Mouse (Mus musculus) gastrocnemius, adult 8-10 months (tissue): ENCODE data around the gene Angptl2. TPM values are rescaled to one million over a fixed set of nuclear protein-coding genes. Genes with fewer than 3 reads are reported as not detected.
A peak's percentile ranks its signal among the peaks of the same experiment; 100 is the strongest.

Source experiments
- DNase-seq, 2 experiments: peaks; one replicate each; pipeline ENCODE4 v3.0.0; 2022; ENCODE audit warnings: low spot score in 2 of 2
- total RNA-seq, 4 experiments: library from RNA; stranded (reverse); gene quantifications; 2 replicates each; pipeline ENCODE4 v1.2.4; 2022

Angptl2 gene
- total RNA-seq, 4 experiments from 2014 or later, result 21.1 to 32.8 (median 26.5) TPM

DNA sequence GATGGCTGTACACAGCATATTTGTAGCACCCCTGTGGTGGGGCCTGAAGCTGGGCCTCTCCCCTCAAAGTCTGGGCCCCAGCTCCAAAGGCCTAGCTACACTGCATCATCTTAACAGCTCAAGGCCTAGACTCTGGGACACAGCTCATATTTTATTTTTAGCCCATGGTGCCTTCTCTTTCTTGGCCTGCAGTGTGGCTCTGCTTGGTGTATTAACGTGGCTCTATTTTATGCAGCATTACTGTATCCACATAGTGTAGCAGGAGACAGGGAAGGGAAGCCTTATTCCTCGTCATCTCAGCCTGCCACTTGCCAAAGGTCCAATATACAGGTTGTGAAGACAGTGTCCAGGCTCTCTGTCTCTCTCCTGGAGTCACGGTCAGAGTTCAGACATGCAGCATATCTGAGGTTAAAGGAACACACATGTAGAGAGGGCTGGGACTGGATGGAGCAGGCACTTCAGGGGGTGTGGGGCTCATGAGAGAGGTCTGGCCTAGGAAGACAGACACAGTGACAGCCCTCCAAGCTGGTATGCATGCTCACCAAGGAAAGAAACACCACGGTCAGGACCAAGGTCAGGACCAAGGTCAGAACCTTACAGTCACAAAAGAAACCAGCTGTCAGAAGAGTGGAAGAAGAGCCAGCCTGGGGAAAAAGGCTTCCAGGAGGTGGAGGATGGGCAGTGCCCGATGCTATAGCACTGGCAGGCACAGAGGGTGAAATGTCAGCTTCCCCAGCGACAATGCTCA lies 52.7 kb downstream of the Angptl2 start:
- DNase-seq, result no peak

DNA sequence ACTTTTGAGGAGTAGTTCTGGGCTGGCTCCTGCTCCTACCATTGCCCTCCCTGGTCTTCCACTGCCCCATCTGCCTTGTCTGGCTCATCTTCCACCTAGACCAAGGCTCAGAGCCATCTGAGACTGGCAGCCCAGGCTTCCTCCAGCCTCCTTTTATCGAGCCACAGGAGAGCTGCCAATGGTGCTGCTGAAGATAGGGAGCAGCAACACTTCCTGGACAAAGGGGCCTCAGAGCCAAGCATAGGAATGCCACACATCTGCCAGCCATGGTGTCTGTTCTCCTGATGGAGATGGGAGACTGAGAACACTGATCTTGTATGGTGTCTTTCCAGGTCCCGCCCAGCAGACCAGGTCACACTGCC lies 53.2 kb downstream of the Angptl2 start:
- DNase-seq, result no peak

DNA sequence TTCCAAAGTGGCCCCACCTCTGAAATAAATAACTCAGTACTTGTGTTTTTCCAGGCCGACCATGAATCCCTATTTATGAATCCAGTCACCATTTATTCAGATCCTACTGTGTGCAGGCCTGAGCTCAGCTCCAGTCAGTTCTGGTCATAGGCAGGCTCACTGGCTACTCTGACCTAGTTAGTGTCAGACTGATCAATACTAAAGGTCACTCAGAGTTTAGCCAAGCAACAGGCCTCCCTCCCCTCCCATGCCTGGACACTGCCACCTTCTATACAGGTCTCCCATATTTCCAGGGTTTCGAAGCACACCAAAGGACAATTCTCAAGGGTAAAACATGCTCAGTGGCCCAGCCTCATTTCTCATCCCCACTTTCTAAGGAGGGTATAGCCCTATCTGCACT lies 54.7 kb downstream of the Angptl2 start:
- no peak for DNase-seq

DNA sequence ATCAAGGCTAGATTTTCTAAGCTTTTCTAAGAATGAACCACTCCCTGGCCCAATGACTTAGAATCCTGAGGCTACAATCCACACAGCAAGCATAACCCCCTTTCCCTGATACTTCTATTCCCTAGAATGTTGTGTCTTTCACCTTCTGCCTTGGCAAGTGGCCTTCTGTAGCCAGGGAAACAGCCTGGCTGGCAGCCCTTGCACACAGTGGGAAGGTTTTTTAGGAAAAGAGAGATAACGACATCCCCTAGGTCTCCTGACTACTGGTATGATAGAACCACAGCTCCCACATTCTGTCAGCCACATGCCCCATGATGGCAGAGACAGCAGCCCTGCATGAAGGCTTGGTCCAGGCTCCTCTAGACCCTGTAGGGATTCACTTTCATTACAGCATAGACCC lies 55.6 kb downstream of the Angptl2 start:
- no peak for DNase-seq

DNA sequence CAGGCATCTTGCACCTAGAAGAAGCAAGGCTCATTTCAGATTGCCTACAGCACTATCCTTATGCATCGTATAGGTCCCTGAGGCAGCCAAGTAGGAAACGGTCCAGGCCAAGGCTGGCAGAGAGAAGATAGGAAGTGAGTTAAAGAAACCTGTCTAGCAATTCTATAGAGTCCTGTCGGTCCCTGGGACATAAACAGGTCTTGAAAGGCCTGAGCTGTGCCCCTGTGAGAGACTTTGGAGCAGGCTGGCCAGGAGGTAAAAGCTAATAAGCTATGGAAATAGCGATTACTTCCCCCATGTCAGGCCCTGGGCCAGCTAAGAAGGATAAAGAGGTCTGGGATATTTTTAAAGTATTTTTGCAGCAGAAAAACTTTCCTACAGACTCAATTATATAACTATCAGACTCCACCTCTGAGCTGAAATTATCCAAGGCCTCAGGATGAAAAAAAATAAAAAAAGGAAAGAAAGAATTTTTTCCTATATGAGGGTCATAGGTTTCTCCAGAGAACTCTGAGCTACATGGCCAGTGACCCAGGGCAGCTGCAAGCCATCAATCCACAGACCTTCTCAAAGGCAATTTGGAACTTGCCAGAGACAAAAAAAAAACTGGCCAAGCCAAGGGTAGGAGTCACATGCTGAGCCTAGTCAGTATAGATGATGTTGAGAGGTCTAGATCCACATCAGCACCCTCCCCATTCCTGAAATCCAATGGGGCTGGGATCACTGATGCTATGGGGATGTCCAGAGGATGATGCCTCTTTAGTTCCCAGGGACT lies 57.0 kb downstream of the Angptl2 start:
- no peak for DNase-seq

DNA sequence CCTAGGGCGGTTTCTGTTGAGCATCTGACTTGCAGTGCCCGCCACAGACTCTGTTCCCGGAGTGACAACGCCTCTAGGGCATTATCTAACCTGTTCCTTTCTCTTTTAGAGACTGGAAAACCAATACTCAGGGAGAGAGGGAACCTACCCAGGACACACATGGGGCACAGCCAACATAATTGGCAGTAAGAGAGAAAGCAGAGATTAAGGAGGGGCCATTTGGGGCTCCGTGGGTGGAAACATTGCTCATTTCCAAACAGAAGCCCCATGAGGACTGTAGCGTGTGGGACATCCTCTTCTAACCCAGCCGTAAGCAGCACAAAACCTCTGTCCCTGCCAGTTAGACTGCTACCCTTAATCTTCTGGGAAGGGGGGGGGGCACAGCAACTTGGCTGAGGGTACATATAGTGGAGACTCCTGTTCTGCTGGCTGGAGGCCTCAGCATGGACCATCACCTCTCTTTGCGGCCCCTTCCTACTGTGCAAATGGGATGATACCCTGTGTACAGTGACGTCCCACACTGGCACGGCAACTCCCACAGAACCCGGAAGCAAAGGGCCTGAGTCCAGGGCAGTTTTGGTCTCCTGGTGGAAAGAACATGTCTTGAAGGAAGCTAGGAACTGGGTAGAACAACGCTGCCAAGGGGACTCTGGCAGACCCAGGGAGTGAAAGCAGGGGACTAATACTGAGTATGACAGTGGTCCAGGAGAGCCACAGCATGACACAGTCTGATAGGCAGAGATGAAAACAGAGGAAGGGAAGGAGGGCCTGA lies 59.0 kb downstream of the Angptl2 start:
- DNase-seq, result peak in 1 of 2 experiments; percentile 42

DNA sequence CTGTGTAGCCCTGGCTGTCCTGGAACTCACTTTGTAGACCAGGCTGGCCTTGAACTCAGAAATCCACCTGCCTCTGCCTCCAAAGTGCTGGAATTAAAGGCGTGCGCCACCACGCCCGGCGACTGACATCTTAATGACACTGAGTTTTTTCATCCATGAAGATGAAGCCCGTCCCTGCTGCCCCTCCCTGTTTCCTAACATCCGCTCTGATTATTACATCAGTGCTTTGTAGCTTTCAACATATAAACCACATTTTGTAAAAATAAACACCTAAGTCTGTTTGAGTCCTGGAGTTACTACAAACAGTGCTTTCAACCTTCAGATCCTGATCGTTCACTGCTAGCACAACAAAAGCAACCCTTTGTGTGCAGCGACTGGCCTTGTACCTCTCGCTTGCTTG lies 63.9 kb downstream of the Angptl2 start:
- DNase-seq, result no peak

DNA sequence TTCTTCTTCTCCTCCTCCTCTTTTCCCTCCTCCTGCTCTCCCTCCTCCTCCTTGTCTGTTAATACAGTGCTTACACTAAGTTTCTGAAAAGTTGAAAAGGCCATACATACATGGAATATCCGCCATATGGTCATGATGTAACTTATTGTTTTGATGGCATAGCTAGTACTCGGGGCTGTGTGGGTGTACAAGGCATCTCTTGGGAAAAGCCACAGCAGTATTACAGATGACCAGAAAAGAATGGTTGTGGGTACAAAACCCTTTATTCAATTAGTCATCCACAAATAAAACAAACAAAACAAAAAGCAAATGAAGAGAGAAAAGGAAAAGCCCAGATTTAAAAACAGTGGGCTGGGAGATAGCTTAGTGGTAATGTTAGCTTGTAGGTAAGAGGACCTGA lies 64.7 kb downstream of the Angptl2 start:
- DNase-seq, result no peak

DNA sequence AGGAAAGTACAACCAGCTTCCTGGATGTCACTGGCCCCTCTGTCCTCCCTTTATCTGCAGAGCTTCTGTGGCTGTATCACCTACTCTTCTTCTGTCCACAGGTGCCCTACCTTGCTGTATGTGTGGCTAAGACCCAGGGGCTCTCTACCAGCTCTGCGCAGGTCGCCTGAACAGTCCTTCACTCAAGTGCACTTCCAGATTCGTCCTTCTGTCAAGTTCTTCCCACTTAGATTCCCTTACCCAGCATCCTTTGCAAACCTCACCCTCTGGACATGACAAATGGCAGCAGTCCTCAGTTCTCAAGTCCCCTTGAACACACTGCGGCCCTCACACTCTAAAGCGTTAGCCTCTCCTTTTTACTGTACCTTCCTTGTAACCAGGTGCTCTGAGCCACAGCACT lies 65.9 kb downstream of the Angptl2 start:
- no peak for DNase-seq

DNA sequence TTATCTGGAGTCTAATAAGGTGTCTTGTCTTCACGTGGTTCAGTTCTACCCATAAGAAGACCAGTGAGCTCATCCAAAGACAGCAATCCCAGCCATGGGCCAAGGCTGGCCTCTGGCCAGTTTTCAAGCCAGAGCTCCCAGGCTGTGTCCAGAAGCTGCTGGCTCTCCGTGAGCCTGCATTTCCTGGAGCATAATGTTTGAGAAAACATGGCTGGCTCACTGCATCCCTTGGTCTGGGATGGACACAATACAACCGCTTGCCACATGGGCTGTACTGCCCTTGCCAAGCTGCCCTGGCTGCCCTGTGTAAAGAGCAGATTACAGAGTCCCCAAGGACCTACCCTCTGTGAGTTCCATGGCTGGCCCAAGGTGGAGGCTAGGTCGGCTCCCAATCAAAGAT lies 67.0 kb downstream of the Angptl2 start:
- peak; percentile 66 to 84 for DNase-seq

DNA sequence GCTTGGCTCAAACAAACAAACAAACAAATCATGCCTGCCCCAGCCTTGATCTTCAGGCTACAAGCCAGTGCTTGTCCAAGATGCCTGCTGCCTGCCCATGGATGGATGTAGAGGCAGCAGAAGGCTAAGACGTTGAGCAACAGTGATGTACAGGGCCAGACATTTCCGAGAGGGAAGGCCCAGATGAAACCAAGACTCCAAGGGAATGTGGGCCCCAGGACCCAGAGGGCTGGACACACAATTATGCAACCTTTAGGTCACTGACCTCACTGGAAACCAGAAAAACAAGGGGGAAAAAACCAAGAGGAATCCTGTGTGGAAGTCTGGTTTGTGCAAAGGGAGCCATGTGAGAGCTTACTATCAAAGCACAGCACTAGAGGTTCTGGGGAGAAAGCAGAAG lies 67.8 kb downstream of the Angptl2 start:
- peak in 1 of 2 experiments; percentile 17 for DNase-seq

DNA sequence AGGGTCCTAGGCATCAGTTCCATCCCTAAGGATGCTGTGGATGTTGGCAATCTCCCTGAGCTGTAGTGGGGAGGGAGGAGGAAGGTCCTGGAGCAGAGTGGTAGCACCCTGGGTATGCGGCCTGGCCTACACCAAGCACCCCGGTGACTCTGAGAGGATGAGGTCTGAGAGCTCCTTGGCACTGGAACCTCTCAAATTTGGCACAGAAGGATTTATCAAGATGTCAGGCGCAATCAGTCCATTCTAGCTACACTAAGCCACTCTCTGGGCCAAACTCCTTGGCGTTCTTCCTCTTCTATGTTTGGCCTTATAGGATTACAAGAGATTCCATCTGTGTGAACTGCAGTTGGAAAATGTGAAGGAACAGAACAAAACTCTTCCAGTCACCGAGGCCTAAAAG lies 73.0 kb downstream of the Angptl2 start:
- no peak for DNase-seq

DNA sequence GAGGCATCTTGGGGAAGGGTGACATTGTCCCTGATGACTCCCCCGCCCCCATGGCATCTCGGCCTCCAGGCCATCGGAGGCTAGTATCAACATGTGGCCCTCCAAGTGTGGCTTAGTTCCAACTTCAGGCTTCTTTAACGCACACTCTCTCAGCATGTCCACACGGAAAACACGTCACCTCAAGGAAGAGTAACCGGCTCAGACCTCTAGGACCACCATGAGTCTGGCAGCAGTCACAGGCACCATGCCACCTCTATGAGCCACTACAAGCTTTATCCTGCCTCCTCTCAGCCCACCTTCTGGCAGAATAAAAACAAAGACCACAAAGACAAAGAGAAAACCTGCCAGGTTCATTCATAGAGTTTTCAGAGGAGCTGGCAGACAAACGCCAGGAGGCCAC lies 74.6 kb downstream of the Angptl2 start:
- no peak for DNase-seq

DNA sequence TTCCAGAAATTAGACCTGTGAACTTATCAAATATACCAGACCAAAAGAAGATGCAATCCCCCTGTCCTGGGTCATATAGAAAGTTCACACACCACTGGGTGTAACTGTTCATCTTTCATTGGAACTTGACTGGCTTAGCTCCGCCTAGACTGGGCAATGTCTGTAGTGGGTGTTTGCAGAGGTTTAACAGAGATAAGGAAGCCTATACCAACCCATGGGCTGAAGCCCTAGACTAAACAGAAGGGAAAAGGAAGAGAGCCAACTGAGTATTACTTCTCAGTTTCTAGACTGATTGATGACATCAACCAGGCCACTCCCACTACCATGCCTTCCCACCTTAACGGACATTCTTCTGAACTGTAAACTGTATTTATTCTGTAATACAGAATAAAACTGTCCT lies 76.2 kb downstream of the Angptl2 start:
- no peak for DNase-seq

DNA sequence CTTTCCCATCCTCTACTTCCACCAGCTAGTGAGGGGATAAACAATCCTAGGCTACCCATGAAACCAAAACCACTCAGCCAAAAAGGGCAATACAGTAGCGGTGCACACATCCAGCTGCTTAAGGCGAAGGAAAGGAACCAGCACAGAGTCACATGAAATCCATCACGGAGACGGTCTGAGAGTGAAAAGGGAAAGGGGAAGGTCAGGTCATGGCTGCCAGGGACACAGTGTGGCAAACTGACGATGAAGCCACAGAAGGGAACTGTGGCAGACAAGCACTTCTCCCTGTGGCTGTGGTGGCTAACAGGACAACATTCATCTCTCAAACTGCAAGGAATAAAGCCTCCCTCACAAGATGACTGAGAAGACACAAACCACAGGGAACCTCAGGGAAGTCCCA lies 79.2 kb downstream of the Angptl2 start:
- no peak for DNase-seq

Other genes starting within 250 kb of the Angptl2 start
- 10 to 100 TPM in 3 of 4 experiments, 1 to 10 TPM in 1; 9.6 to 12.7 (median 10.2) TPM for gene Slc2a8, start 234.0 kb upstream of the Angptl2 start, total RNA-seq
- 1 to 10 TPM in 1 of 4 experiments, under 1 TPM in 2, not detected in 1; 0.32 to 1.1 (median 0.99) TPM for gene Garnl3, start 84.4 kb upstream of the Angptl2 start, total RNA-seq
- 1 to 10 TPM; 1.8 to 3.2 (median 2.2) TPM for gene Ralgps1, start 155.4 kb downstream of the Angptl2 start, total RNA-seq
- gene Zbtb34, start 215.3 kb downstream of the Angptl2 start, total RNA-seq, result 1 to 10 TPM; 3.5 to 4.5 (median 3.9) TPM